Mouse (Mus musculus) lung, embryonic 14.5 days (tissue): ENCODE measurements at regions not wholly inside any gene's neighbourhood (a gene's known extent, or its start where the extent isn't known, plus 50 kb on each side); places are given as distances from the start of the nearest gene placed in this dataset.

Experiments used
- ATAC-seq: fragments of 200-750 bp; cut with Nextera tagmentation; 2 replicates; pipeline ENCODE4 v1.8.0; 2017; ENCODE audit warnings: mild to moderate bottlenecking, moderate TSS enrichment, moderate library complexity; ENCODE audit not compliant: insufficient read depth
- DNase-seq: peaks from one replicate; pipeline ENCODE4 v3.0.0-alpha.2; 2015
- H3K27ac ChIP-seq: fragments of 300-500 bp; sonication (generic); 2 replicates; pipeline ENCODE4 v1.5.1; 2014; ENCODE audit warnings: low read depth, mild to moderate bottlenecking, moderate library complexity
- H3K27me3 ChIP-seq: fragments of 300-500 bp; sonication (generic); 2 replicates; pipeline ENCODE4 v1.6.1; 2014; ENCODE audit warnings: low read length, control low read depth; ENCODE audit not compliant: insufficient read depth
- H3K36me3 ChIP-seq: fragments of 300-500 bp; sonication (generic); 2 replicates; pipeline ENCODE4 v1.6.1; 2014; ENCODE audit warnings: control low read depth; ENCODE audit not compliant: insufficient read depth
- H3K4me1 ChIP-seq: fragments of 300-500 bp; sonication (generic); 2 replicates; pipeline ENCODE4 v1.6.1; 2014; ENCODE audit warnings: antibody characterized with exemption, control low read depth; ENCODE audit not compliant: insufficient read depth
- H3K4me2 ChIP-seq: fragments of 300-500 bp; sonication (generic); 2 replicates; pipeline ENCODE4 v1.6.1; 2014; ENCODE audit warnings: mild to moderate bottlenecking
- H3K4me3 ChIP-seq: fragments of 300-500 bp; sonication (generic); 2 replicates; pipeline ENCODE4 v1.5.1; 2014; ENCODE audit warnings: low read depth, low read length
- H3K9ac ChIP-seq: fragments of 300-500 bp; sonication (generic); 2 replicates; pipeline ENCODE4 v1.6.1; 2014
- H3K9me3 ChIP-seq: fragments of 300-500 bp; sonication (generic); 2 replicates; pipeline ENCODE4 v1.6.1; 2016; ENCODE audit warnings: low read depth, low read length, control low read depth
- CTCF ChIP-seq: IDR thresholded peaks from 2 replicates; pipeline ENCODE4 v1.5.1; 2016; ENCODE audit warnings: antibody characterized with exemption, low read depth
- WGBS: fragments of 180-500 bp; shearing (Covaris S2); extraction: QIAGEN DNeasy Blood & Tissue Kit; methylation state at CpG from one replicate; pipeline ENCODE4 v1.1.7; 2014; 5-methylcytosine and 5-hydroxymethylcytosine counted together

DNA sequence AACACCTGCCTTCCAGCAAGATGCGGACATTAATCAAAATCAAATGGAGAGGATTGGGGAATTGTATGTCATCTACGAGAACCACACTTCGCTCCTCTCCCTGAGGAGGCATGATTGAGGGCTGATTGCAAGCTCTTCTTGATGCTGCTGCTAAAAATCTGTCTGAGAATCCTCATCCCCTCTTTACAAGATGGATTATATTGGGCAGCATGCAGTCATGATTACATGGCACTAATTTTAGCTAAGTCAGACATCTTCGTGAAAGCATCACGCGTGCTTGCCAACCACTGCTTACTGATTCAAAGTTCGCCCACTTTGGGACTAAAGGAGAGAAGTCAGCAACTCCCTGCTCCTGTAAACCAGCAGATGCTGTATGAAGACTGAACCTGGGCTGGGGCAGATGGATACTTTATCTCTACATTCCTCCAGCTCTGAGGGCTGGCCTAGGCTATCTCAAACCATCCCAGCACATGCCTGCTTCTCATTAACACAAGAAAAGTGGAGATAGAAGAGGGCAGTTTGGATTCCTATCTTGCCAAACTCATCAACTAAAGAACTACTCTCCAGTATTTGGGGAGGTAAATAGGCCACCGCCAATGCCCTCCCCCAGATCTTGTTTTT lies 84.4 kb downstream of the Hlx start:
- no peak for DNase-seq
- no peak overlapping the region for H3K4me3 ChIP-seq
- no peak overlapping the region for H3K27ac ChIP-seq
- no peak overlapping the region for H3K4me2 ChIP-seq
- no peak for ATAC-seq
- no peak overlapping the region for H3K9ac ChIP-seq
- peaks cover 4% of the 10 kb centered on the region for H3K9me3 ChIP-seq
- H3K36me3 ChIP-seq, result no peaks in the 10 kb centered on the region
- TF ChIP-seq CTCF, result no peak
- peaks cover 9% of the 10 kb centered on the region; the same call in 1 of the 2 replicates for H3K4me1 ChIP-seq
- H3K27me3 ChIP-seq, result no peaks in the 10 kb centered on the region
- WGBS, result 85% methylated on average over 8 of the region's 8 CpGs

DNA sequence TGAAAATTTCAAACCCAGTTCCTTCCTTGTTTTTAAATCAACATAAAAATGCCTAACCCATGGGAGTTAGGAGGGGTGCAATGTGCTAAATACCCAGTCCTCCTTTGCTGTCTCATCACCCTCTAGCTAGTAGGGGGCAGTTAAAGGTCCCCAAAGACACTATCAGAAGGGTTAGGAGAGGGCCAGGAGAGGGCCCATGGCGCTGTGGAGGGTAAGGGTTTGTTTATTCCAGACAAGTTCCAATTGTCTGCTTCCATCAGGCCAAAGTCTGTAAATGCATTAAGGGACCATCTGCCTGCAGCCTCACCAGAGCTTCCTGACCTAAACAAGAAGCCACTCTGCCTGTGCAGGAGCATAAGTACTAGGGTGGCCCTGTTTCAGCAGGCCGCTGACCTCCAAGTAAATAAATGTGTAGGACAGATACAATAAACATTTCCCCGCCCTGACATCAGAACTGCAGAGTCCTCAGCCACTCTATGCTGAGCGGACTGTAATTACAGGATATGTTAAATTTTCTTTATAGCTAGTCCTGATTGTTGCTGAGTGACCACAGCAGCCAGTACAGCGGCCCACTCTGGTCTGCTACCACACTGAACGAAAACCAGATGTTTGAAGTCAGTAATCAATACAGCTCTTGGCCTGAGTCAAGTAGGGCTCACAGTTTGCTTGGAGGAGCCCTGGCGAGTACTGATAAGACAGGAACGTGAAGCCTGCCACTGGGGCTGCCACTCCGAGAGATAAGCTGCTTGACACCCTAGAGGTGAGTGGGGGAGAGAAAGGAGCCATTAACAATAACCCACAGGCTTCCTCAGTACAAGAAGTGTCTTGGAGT lies 87.4 kb downstream of the Hlx start:
- Histone ChIP-seq H3K4me1 (peaks cover 9% of the 10 kb centered on the region; the same call in 1 of the 2 replicates), H3K9me3 (peaks cover 4% of the 10 kb centered on the region), H3K4me2 (no peak overlapping the region), H3K36me3 (no peaks in the 10 kb centered on the region), H3K27ac (peak overlapping the region; percentile 15), H3K27me3 (no peaks in the 10 kb centered on the region), H3K9ac (no peak overlapping the region), H3K4me3 (no peak overlapping the region)
- ATAC-seq, result peak; percentile 75
- no peak for TF ChIP-seq CTCF
- DNase-seq, result peak; percentile 22
- 16% methylated on average over 9 of the region's 9 CpGs for WGBS

DNA sequence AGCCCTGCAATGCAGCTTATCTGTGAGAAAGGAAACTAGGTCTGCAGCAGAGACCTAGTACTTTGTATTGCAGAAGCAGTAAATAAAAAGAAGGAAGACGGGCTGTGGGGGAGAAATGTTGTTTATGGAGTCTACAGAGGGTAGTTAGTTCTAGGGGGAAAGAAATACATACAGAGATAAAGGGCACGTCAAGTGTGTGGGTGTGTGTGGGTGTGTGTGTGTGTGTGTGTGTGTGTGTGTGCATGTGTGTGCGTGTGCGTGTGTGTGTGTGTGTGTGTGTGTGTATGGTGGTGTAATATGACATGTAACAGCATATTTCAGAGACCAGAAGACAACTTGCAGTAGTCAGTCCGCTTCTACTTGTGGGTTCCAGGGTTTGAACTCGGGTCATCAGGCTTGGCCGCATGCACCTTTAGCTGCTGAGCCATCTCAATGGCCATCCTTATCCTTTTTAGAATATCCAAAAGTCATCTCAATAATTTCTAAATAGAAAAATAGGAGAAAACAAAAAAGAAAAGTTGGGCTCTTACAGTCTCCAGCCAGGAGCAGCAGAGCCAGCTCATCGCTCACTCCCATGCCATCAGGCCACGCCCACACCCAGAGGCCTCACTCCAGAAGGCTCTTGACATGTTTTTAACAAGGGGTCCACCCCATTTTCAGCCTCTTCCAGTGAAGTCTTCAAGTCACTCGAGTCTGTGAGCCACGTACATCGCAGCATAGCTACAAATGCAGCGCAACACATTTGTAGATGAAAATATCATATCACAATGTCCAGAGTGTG lies 101.5 kb downstream of the Hlx start:
- Histone ChIP-seq H3K27ac (no peak overlapping the region), H3K4me1 (0 out of 2 replicates have a peak, but pooled peaks cover 4% of the 10 kb centered on the region), H3K36me3 (no peaks in the 10 kb centered on the region), H3K9ac (no peak overlapping the region), H3K4me2 (no peak overlapping the region), H3K4me3 (no peak overlapping the region), H3K9me3 (no peaks in the 10 kb centered on the region), H3K27me3 (no peaks in the 10 kb centered on the region)
- WGBS, result 67% methylated on average over 13 of the region's 13 CpGs
- no peak for TF ChIP-seq CTCF
- no peak for ATAC-seq
- DNase-seq, result no peak

DNA sequence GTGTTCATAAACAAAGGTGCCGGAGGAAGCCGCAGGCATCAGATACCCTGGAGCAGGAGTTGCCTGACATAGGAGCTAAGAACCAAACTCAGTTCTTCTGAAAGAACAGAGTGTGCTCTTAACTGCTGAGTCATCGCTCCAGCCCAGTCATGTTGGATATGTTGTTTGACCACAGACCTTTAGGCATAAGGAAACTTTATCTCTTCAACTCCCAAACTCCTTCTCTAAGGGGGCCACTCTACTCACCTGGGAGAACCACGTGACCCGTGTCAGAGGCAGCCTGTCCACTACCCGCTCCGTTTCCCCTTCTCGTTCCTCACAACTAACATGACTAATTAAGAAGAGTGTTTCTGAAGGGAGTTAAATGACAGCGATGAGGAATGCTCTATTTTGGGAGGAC lies 103.2 kb downstream of the Hlx start:
- no peak overlapping the region for H3K4me2 ChIP-seq
- ATAC-seq (no peak), DNase-seq (no peak)
- H3K4me1 ChIP-seq, result 0 out of 2 replicates have a peak, but pooled peaks cover 4% of the 10 kb centered on the region
- no peaks in the 10 kb centered on the region for H3K9me3 ChIP-seq
- no peaks in the 10 kb centered on the region for H3K36me3 ChIP-seq
- WGBS, result 76% methylated on average over 9 of the region's 9 CpGs
- H3K27ac ChIP-seq, result no peak overlapping the region
- H3K4me3 ChIP-seq, result no peak overlapping the region
- no peak for TF ChIP-seq CTCF
- H3K27me3 ChIP-seq, result no peaks in the 10 kb centered on the region
- H3K9ac ChIP-seq, result no peak overlapping the region

DNA sequence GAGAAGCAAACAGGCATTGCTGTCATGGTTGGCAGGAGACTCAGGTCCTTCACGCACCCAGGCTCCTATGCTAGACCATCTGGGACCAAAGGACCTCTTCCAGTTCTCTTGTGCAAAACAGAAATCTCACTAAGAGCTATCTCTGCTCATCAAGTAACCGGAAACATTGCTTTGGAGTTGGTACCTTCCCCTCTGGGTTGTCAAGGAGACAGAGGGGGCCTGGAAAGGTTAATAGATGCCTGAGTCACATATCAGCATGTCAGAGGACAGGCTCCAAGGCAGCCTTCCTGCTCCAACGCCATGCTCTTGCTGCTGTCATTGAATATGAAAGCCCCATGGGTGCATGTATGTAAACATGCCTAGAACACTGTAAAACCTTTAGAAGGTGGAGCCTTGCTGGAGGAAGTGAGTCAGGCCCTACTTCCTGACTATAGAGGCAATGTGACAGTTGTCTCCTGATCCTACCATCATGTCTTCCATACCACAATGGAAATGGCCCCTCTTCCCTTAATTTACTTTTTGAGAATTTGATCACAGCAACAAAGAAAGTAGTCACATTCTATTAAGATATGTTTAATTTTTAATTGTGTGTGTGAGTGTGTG lies 103.8 kb downstream of the Hlx start:
- Histone ChIP-seq H3K9me3 (no peaks in the 10 kb centered on the region), H3K4me1 (0 out of 2 replicates have a peak, but pooled peaks cover 4% of the 10 kb centered on the region), H3K27ac (no peak overlapping the region), H3K4me3 (no peak overlapping the region), H3K27me3 (no peaks in the 10 kb centered on the region), H3K36me3 (no peaks in the 10 kb centered on the region), H3K9ac (no peak overlapping the region), H3K4me2 (no peak overlapping the region)
- no peak for TF ChIP-seq CTCF
- ATAC-seq, result no peak
- 71% methylated on average over 3 of the region's 3 CpGs for WGBS
- DNase-seq, result no peak

DNA sequence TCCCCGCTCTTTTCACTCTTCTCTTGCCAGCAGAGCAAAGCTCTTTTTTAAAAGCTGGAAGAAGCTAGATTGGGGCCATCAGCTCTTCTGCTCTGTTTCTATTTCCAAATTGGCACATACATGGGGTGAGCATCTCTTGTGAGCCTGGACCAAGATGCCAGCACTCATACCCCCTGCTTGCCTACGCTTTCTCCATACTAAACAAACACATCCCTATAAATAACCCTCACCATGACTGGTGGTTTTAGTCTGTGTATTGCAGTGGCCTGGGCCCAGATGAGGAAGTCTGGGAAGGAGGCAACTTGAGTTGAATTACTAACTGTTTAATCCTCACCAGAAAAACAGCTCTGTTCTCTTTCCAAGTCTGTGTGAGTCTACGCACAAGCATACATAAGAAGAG lies 110.0 kb downstream of the Hlx start:
- Histone ChIP-seq H3K9ac (no peak overlapping the region), H3K27ac (no peak overlapping the region), H3K4me2 (no peak overlapping the region), H3K4me3 (no peak overlapping the region), H3K4me1 (no peaks in the 10 kb centered on the region), H3K36me3 (no peaks in the 10 kb centered on the region), H3K9me3 (no peaks in the 10 kb centered on the region), H3K27me3 (no peaks in the 10 kb centered on the region)
- ATAC-seq (peak; percentile 58; the same call in 1 of the 2 replicates), DNase-seq (peak; percentile 48)
- no peak for TF ChIP-seq CTCF
- WGBS, result 35% methylated on average over 3 of the region's 3 CpGs
